Mouse (Mus musculus) 3134 (cell line): ENCODE results near the gene Cbwd1.
"Not testable (repeated sequence)": the region's sequence is repeated elsewhere in the genome, so short reads cannot be mapped to it uniquely, and the experiment has no call there.

Experiments used
- DNase-seq: peaks from one replicate; pipeline ENCODE4 v3.0.0-alpha.2; 2011; ENCODE audit warnings: low spot score; ENCODE audit not compliant: insufficient read length; ENCODE audit errors: extremely low read depth

Cbwd1 gene

DNA sequence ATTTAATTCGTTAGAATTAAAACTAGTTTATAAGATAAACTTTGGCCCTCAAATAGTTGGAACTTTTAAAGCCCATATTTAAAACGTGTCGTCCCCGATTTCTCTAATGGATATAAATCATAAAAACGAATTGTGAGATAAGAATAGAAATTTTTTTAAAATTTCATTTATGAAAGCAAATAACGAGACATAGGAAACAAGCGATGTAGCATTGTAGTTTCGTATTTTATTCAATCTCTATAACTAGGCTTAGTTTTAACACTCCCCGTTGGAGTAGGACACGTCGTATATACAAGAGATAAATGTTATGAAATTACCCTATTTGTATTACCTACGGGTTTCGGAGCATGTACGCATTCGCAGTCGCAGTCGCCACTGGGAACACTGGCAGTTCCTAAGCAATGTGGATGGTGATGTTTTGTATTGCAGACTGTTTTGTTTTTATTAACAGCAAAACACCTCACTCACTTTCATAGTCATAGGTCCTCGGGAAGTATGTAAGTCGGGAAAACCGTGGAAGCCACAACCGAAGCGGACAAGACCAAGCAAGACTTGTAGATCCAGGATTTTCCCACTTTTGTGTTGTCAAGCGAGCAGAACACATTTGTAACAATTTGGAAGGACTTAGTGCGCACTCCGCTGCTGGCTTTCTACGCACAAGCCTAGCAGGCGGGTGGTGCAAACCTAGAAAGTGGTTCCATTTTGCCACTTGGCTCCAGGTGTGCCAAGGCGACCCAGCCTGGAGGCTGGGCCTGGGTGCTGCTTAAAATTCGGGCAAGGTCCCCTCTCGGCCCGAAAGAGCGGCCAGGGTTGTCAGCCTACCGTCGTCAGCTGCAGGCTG is 62.5 kb downstream of the Cbwd1 start:
- no peak for DNase-seq

DNA sequence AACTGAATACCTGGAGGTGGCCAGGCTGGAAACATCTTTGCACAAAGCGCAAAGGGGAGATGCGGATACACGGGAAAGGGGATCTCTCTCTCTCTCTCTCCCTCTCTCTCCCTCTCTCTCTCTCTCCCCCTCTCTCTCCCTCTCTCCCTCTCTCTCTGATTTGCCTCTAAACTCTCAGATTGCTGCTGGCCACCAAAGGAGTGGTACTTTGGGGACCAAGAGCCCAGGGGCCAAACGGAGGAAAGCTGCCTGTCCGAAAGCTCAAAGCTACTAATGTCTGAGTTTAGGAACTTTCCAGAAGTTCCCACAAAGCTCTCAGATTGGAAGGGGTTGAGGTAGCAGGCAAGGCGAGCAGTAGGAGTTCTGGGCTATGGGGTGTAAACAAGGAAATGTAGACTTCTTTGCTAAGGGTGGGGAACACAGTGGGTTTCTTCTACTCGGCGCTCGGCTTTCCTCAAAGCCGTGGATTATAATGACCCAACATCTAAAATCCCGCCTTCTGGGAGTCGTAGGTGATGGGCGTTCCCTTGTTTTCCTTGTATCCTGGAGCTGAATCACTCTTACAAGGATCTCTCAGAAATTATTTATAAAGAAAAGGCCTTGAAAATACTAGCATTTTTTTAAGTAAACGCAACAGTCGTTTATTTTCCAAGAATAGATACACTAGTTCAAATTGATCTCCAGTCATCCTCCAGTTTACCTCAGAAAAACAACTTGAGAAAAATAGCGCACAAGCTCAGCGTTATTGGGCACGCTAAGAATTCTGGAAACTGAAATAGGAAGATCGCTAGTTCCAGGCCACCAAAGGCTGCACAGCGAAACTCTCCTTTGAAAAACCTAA is 63.3 kb downstream of the Cbwd1 start:
- no peak for DNase-seq

DNA sequence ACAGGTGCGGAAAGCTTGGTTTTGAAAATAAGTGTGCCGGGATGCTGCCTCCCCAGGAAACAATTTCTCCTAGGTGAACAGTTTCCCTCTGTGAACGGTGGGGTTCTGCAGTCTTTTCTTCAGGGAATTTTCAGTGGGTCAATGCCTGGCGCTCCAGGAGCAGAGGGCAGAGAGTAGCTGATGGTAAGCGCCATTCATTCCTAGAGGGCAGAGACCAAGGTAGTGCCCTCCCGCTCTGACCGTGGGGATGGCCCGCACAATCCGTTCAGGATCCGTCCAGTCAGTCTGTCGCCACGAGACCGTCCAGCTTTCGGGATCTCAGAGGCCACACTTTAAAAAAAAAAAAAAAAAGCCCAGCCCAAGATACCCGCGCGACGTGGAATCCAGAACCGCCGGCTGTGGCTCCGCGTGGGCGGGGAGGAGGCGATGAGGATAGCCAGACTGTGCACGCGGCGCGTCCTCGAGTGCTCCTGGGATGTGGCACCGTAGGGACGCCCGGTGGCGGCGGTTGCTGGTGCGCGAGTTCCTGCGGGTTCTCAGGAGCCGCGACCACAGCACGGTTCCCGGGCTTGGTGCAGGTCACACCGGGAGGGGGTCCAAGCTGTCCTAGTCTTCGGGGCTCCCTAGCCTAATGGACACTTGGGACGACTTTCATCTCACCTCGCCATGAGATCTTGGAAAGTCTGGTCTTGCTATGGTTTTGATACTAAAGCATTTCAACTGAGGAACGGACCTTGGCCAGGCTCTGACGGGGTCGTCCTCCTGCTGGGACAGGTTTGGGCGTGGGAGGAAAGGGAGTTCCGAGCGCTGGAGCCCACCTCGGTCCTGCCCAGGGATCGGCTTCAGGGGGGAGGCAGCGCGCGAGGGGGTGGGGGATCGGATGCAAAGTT is 64.2 kb downstream of the Cbwd1 start:
- no peak for DNase-seq

DNA sequence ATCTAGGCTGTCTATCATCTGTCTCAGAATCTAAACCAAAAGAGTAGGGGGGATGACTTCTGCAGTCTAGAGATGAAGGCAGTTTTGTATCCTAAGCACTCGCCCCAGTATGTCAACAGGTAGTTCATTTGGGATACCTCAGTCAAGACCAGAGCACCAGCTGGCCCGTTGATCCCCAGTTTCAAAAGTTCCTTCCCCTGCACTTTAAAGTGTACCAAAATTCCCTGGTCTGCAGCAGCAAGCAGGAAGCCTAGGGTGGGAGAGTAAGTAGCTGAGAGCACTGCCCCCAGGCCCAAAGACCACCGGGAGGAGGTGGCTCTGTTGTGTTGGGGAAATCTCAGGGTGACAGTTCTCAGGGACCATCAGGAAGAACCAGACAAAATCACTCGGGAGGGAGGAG is 64.9 kb downstream of the Cbwd1 start:
- DNase-seq = no peak

DNA sequence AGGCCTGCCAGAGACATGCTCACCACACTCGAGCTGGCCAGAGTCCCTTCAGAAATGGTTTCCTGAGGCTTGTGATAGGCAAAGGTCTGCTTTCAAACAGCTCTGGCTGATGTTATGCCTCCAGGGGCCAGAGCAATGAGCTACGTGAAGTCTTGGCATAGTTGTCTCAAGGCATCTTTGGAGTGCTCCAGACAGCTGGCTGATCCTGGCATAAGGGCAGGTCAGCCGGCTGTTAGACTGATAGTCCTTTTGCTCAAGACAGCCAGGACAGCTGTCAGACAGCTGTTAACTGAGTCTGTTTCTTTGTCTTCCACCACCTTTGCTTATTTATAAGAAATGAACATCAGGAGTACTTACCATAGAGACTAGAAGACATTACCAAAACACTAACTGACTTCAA is 74.5 kb downstream of the Cbwd1 start:
- DNase-seq = no peak

DNA sequence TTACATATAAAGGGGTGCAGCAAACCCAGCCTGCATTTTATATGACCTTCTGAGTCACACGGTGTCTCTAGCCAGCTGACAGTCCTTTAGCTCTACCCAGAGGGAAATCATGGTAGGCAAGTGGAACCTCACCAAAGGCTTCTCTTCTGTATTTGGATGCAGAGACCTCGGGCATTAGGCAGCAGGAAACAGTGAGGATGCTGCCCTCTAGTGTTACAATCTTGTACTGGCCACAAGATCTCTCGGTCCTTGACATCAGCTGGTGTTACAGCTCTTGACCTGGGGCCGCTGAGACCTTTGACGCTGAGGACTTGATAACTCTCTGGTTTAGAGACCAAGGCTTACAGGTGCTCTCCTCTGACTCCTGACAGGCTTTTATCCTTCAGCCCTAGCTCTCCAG is 75.9 kb downstream of the Cbwd1 start:
- no peak for DNase-seq

DNA sequence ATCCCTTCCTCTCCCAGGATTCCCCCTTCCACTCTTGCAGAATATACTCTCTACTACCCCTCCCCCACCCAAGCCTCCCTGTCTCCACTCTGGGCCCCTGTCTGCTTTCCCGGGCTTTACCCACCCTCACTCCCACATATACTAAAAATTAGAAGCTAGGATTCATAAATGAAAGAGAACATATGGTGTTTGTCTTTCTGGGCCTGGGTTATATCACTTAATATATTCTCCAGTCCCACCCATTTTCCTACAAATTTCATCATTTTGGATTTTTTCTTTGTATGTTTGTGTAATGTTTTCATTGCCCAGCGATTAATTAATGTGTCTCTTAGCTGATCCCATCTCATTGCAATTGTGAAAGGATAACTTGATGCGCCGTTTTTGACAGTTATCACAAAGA is 80.2 kb downstream of the Cbwd1 start:
- DNase-seq = no peak

DNA sequence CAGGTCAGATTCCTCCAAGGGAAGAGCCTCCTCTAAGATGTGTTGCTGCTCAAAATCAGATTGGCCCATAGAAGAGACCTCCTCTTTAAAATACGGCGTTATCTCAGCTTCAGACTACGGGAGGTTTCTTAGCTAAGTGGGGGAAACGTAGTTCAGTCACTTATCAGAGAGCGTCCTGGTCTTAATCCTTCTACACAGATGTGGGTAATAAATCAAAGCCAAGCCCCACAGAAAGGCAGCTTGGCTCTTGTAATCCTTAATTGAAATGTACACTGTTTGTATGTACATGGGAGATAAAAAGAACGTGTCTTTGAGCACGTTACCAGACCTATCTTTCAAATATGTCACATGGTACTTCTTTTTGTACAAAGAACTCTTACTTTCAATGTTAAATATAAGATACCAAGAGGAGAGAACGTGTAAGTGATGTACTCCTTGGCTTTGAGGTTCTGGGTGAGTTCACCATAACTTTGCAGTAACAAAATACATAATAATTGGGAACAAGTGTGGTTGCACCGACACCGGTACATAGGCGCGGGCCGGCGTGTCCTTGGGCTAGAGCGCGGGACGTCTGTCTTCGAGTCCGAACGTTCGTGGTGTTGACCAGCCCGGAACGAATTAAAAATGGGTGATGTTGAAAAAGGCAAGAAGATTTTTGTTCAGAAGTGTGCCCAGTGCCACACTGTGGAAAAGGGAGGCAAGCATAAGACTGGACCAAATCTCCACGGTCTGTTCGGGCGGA is 86.1 kb downstream of the Cbwd1 start, which contains the start of gene Gm10053:
Gm10053 (plus strand) TSS at position 558 of the 742 bp plus-strand sequence.
- DNase-seq = not testable (repeated sequence)

DNA sequence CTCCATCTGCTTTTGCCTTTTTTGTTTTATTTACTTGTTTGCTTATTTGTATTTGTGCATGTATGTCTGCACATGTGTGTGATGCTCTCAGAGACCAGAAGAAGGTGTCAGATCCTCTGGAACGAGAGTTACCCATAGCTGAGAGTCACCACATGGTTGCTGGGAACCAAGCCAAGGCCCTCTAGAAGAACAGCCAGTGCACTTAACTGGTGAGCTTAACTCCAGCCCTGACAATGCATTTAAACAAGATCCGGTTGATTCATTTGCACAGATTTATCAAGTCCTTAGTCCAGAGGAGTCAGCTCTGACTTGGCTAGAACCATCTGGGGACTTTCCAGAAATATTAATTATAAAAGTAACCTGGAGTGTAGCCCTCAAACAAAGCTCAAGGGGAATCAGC is 87.5 kb downstream of the Cbwd1 start:
- no peak for DNase-seq

DNA sequence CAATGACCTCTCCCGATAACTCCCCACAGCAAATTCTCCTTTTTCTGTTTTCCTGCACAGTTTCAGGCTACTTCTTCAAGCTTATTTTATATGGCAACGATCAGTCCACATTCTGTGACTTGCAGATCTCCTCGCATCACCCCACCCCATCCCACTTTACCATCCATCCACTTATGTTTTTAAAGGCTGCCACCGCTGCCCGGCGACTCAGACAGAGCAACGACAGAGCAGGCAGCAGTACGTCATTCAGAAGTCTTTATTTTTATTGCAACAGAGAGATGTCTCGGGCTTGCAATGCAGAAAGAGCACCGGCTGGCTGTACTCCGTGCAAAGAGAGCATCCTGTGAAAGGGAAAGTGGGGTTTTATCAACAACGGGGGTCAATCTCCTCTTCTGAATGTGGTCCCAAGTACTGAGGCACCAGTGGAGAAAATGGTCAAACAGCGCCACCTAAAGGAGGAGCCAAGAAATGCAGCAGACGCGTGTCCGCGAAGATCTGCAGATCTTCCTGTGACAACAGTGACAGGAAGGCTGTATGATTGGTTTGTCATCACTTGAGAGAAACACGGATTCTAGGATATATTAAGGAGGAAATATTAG is 90.3 kb downstream of the Cbwd1 start:
- DNase-seq = no peak
